20 mouse cellular contexts compared by ENCODE assay signal in the genomic region with DNA sequence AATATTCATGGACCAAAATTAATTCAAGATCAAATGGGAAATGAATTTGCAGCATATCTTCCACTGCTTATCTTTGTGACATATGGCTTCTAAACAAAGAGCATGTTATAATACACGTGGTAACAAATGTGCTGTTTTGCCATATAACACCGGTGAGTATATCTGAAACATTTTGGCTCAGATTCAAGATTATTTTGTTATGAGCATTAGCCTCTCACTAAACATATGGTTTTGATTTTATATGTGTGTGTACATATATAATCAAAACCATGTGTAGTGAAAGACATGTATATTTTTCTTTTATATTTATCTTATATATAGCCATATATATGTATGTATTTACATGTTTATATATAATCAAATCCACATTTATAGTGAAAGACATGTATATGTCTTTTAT.
"Had no signal": no experiment of that assay in that cellular context is flagged by ENCODE, and none has a peak within 500 bp of the region (broad histone marks: within the 10 kb centered on the region; RNA-seq: fewer than 3 reads in every experiment).

No protein-coding gene starts in this region.

- DNase-seq: liver, postnatal 0 days; lung, adult 2 months; lung, postnatal 14 days; lung, postnatal 36 days; right cerebral cortex, postnatal 14 days; thymus, adult 2 months; thymus, postnatal 25 days; thymus, postnatal 4 days had no signal

- H3K36me3 ChIP-seq: lung, embryonic 15.5 days; midbrain, embryonic 13.5 days; neural tube, embryonic 13.5 days; neural tube, embryonic 15.5 days; stomach, embryonic 15.5 days had no signal

- H3K9me3 ChIP-seq: lung, embryonic 15.5 days; midbrain, embryonic 13.5 days; neural tube, embryonic 13.5 days; neural tube, embryonic 15.5 days; stomach, embryonic 15.5 days had no signal

- H3K27me3 ChIP-seq: lung, embryonic 15.5 days; megakaryocyte, embryonic 14.5 days; midbrain, embryonic 13.5 days; neural tube, embryonic 13.5 days; neural tube, embryonic 15.5 days; stomach, embryonic 15.5 days had no signal

- H3K4me3 ChIP-seq: lung, embryonic 15.5 days; megakaryocyte, embryonic 14.5 days; midbrain, embryonic 13.5 days; myocyte; neural tube, embryonic 13.5 days; neural tube, embryonic 15.5 days; stomach, embryonic 15.5 days had no signal

- H3K4me2 ChIP-seq: lung, embryonic 15.5 days; midbrain, embryonic 11.5 days; midbrain, embryonic 13.5 days; neural tube, embryonic 13.5 days; neural tube, embryonic 15.5 days; stomach, embryonic 15.5 days had no signal

- H3K27ac ChIP-seq: lung, embryonic 15.5 days; macrophage; midbrain, embryonic 13.5 days; neural tube, embryonic 13.5 days; neural tube, embryonic 15.5 days; stomach, postnatal 0 days had no signal

- H3K9ac ChIP-seq: liver, postnatal 0 days; lung, embryonic 15.5 days; midbrain, embryonic 13.5 days; neural tube, embryonic 13.5 days; neural tube, embryonic 15.5 days; stomach, embryonic 15.5 days had no signal

- H3K4me1 ChIP-seq: midbrain, embryonic 13.5 days; neural tube, embryonic 13.5 days; neural tube, embryonic 15.5 days had no signal

- ATAC-seq: lung, postnatal 0 days; midbrain, embryonic 13.5 days; midbrain, embryonic 16.5 days had no signal
